Mouse (Mus musculus) gastrocnemius, postnatal 10 days (tissue): ENCODE data around the gene Reck. TPM values are rescaled to one million over a fixed set of nuclear protein-coding genes. Genes with fewer than 3 reads are reported as not detected.
A peak's percentile ranks its signal among the peaks of the same experiment; 100 is the strongest.

ENCODE experiments used
- DNase-seq: peaks from one replicate; pipeline ENCODE4 v3.0.0; 2021; ENCODE audit warnings: mixed read lengths
- total RNA-seq, 2 experiments: library from RNA; stranded (reverse); gene quantifications; 2 replicates each; pipeline ENCODE4 v1.2.3; 2021

Reck gene
- total RNA-seq, 2 experiments from 2014 or later: 13.6 to 15.5 TPM

- no peak for DNase-seq
Observed at GRCm38 (mm10) chr4:43969373-43969772, 94.0 kb downstream of the Reck start.

- no peak for DNase-seq
Observed at GRCm38 (mm10) chr4:43970393-43971330, 95.3 kb downstream of the Reck start.

GRCm38 (mm10) chr4:43971541-43972136 lies 96.3 kb downstream of the Reck start:
- no peak for DNase-seq

- no peak for DNase-seq
Observed at GRCm38 (mm10) chr4:43972137-43972591, 96.8 kb downstream of the Reck start.

- peak; percentile 49 for DNase-seq
Observed at GRCm38 (mm10) chr4:43973526-43973981, 98.2 kb downstream of the Reck start.

- no peak for DNase-seq
Observed at GRCm38 (mm10) chr4:43974914-43975616, 99.7 kb downstream of the Reck start.

- DNase-seq: no peak
Observed at GRCm38 (mm10) chr4:43976223-43976740, 101.0 kb downstream of the Reck start.

- peak; percentile 60 for DNase-seq
Observed at GRCm38 (mm10) chr4:43978521-43979443, 103.5 kb downstream of the Reck start.

GRCm38 (mm10) chr4:43979746-43980145 lies 104.4 kb downstream of the Reck start:
- DNase-seq: peak; percentile 62

- peak; percentile 4 for DNase-seq
Observed at GRCm38 (mm10) chr4:43980236-43980635, 104.9 kb downstream of the Reck start.

GRCm38 (mm10) chr4:43980846-43981245 lies 105.5 kb downstream of the Reck start:
- DNase-seq: peak; percentile 0

- peak; percentile 3 for DNase-seq
Observed at GRCm38 (mm10) chr4:43981251-43981650, 105.9 kb downstream of the Reck start.

GRCm38 (mm10) chr4:43982053-43982732 lies 106.9 kb downstream of the Reck start:
- DNase-seq: peak; percentile 98

- DNase-seq: no peak
Observed at GRCm38 (mm10) chr4:43983181-43983580, 107.9 kb downstream of the Reck start, which contains the start of gene Ccin. Gene Ccin (plus strand): TSS chr4:43983483.

GRCm38 (mm10) chr4:43983756-43984155 lies 108.4 kb downstream of the Reck start:
- no peak for DNase-seq

GRCm38 (mm10) chr4:43984326-43984725 lies 109.0 kb downstream of the Reck start:
- DNase-seq: no peak

- DNase-seq: no peak
Observed at GRCm38 (mm10) chr4:43988976-43989375, 113.6 kb downstream of the Reck start.

- DNase-seq: no peak
Observed at GRCm38 (mm10) chr4:43993072-43993471, 117.7 kb downstream of the Reck start.

GRCm38 (mm10) chr4:43994342-43994741 lies 119.0 kb downstream of the Reck start:
- no peak for DNase-seq
